Mouse (Mus musculus): ENCODE data around the gene Gatad2b. TPM values are rescaled to one million over a fixed set of nuclear protein-coding genes. Genes with fewer than 3 reads are reported as not detected.

Gene Gatad2b
- polyA plus RNA-seq, 1 experiment from 2014 or later = 10.8 TPM

- no peak overlapping the region; the same call in 1 of the 2 replicates for H3K4me3 ChIP-seq (replicated peaks)
- H3K9me3 ChIP-seq = no peaks in the 10 kb centered on the region
- no peaks in the 10 kb centered on the region for H3K27me3 ChIP-seq (replicated peaks)
- WGBS = 89% methylated on average over 20 of the region's 20 CpGs
- peak overlapping the region; percentile 70 for H3K4me2 ChIP-seq
- H3K9ac ChIP-seq = peak overlapping the region; percentile 25; the same call in 1 of the 2 replicates
- H3K27ac ChIP-seq = no peak overlapping the region
- ATAC-seq (ENCODE audit: insufficient read depth, low FRiP score, low read depth) = no peak
- H3K36me3 ChIP-seq = peaks cover 15% of the 10 kb centered on the region; the same call in 1 of the 2 replicates
- peaks cover 11% of the 10 kb centered on the region for H3K4me1 ChIP-seq
Measured at GRCm38 (mm10) chr3:90266901-90267775, 25.8 kb upstream of the Gatad2b start.

GRCm38 (mm10) chr3:90268190-90268589 is 24.8 kb upstream of the Gatad2b start:
- Histone ChIP-seq H3K9me3 (no peaks in the 10 kb centered on the region), H3K4me2 (no peak overlapping the region), H3K36me3 (peaks cover 6% of the 10 kb centered on the region; the same call in 1 of the 2 replicates), H3K27ac (no peak overlapping the region), H3K27me3 (replicated peaks) (no peaks in the 10 kb centered on the region), H3K9ac (no peak overlapping the region), H3K4me1 (peaks cover 11% of the 10 kb centered on the region), H3K4me3 (replicated peaks) (no peak overlapping the region)
- WGBS = 95% methylated on average over 11 of the region's 11 CpGs
- no peak for ATAC-seq (ENCODE audit: insufficient read depth, low FRiP score, low read depth)

- Histone ChIP-seq H3K4me3 (replicated peaks) (no peak overlapping the region), H3K9me3 (no peaks in the 10 kb centered on the region), H3K4me1 (peaks cover 11% of the 10 kb centered on the region), H3K4me2 (no peak overlapping the region), H3K27me3 (replicated peaks) (no peaks in the 10 kb centered on the region), H3K36me3 (no peaks in the 10 kb centered on the region), H3K27ac (no peak overlapping the region), H3K9ac (no peak overlapping the region)
- ATAC-seq (ENCODE audit: insufficient read depth, low FRiP score, low read depth) = no peak
- 91% methylated on average over 16 of the region's 16 CpGs for WGBS
Measured at GRCm38 (mm10) chr3:90268971-90269370, 24.0 kb upstream of the Gatad2b start.

DNA sequence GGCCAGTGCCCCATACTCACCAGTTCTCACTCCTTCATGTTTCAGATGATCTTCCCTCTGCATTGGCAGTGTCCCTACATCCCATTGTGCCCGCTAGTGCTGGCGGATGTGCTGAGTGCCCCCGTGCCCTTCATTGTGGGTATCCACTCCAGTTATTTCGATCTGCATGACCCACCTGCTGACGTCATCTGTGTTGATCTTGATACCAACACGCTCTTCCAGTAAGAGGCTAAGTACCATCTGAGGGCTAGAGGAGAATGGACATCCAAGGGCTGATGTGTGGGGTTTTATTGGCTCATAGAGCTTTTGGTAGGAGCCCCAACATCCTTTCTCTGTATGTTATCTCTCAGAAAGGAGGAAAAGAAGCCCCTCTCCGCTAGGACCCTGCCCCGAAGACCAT is 22.2 kb upstream of the Gatad2b start:
- no peak for ATAC-seq (ENCODE audit: insufficient read depth, low FRiP score, low read depth)
- Histone ChIP-seq H3K36me3 (0 out of 2 replicates have a peak, but pooled peaks cover 5% of the 10 kb centered on the region), H3K4me1 (peaks cover 11% of the 10 kb centered on the region), H3K4me2 (no peak overlapping the region), H3K27me3 (replicated peaks) (no peaks in the 10 kb centered on the region), H3K9me3 (no peaks in the 10 kb centered on the region), H3K27ac (no peak overlapping the region), H3K4me3 (replicated peaks) (no peak overlapping the region), H3K9ac (no peak overlapping the region)
- 89% methylated on average over 8 of the region's 8 CpGs for WGBS

- H3K9ac ChIP-seq = no peak overlapping the region
- ATAC-seq (ENCODE audit: insufficient read depth, low FRiP score, low read depth) = no peak
- WGBS = 64% methylated on average over 9 of the region's 9 CpGs
- no peak overlapping the region for H3K27ac ChIP-seq
- H3K36me3 ChIP-seq = 0 out of 2 replicates have a peak, but pooled peaks cover 5% of the 10 kb centered on the region
- no peaks in the 10 kb centered on the region for H3K9me3 ChIP-seq
- H3K4me1 ChIP-seq = no peaks in the 10 kb centered on the region
- no peak overlapping the region for H3K4me2 ChIP-seq
- H3K27me3 ChIP-seq (replicated peaks) = no peaks in the 10 kb centered on the region
- H3K4me3 ChIP-seq (replicated peaks) = no peak overlapping the region
Measured at GRCm38 (mm10) chr3:90272170-90272569, 20.8 kb upstream of the Gatad2b start.

GRCm38 (mm10) chr3:90273855-90274254 is 19.1 kb upstream of the Gatad2b start:
- Histone ChIP-seq H3K9ac (no peak overlapping the region), H3K27ac (no peak overlapping the region), H3K9me3 (no peaks in the 10 kb centered on the region), H3K4me3 (replicated peaks) (no peak overlapping the region), H3K27me3 (replicated peaks) (no peaks in the 10 kb centered on the region), H3K4me1 (no peaks in the 10 kb centered on the region), H3K36me3 (0 out of 2 replicates have a peak, but pooled peaks cover 5% of the 10 kb centered on the region), H3K4me2 (no peak overlapping the region)
- 94% methylated on average over 22 of the region's 22 CpGs for WGBS
- ATAC-seq (ENCODE audit: insufficient read depth, low FRiP score, low read depth) = no peak; the same call in 1 of the 2 replicates

GRCm38 (mm10) chr3:90275286-90275685 is 17.7 kb upstream of the Gatad2b start:
- H3K36me3 ChIP-seq = peaks cover 13% of the 10 kb centered on the region; the same call in 1 of the 2 replicates

DNA sequence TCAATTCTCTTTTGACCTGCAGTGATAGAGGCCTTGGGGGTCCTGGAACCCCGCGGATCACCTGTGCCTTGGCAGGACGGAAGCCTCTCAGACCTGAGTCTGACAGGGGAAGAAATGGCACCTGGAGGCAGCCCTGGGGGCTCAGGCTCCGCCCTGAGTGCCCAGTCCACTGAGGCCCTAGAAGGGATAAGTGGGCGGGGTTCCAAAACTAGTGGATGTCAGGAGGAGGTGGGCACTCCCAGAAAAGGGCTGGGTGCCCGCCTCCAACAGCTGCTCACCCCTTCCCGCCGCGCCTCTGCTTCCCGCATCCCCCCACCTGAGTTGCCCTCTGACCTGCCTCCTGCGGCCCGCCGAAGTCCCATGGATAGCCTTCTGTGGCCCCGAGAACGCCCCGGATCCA is 16.1 kb upstream of the Gatad2b start:
- Histone ChIP-seq H3K4me3 (replicated peaks) (no peak overlapping the region), H3K4me1 (no peaks in the 10 kb centered on the region), H3K9ac (no peak overlapping the region), H3K27ac (no peak overlapping the region), H3K9me3 (no peaks in the 10 kb centered on the region), H3K4me2 (no peak overlapping the region), H3K27me3 (replicated peaks) (no peaks in the 10 kb centered on the region), H3K36me3 (peaks cover 13% of the 10 kb centered on the region; the same call in 1 of the 2 replicates)
- ATAC-seq (ENCODE audit: insufficient read depth, low FRiP score, low read depth) = no peak
- 53% methylated on average over 16 of the region's 16 CpGs for WGBS

More at GRCm38 (mm10) chr3:90275286-90275685, 17.7 kb upstream of the Gatad2b start:
- no peaks in the 10 kb centered on the region for H3K27me3 ChIP-seq (replicated peaks)
- H3K4me3 ChIP-seq (replicated peaks) = no peak overlapping the region
- no peaks in the 10 kb centered on the region for H3K9me3 ChIP-seq
- WGBS = 85% methylated on average over 11 of the region's 11 CpGs
- H3K27ac ChIP-seq = no peak overlapping the region
- no peak for ATAC-seq (ENCODE audit: insufficient read depth, low FRiP score, low read depth)
- no peak overlapping the region for H3K9ac ChIP-seq
- no peaks in the 10 kb centered on the region for H3K4me1 ChIP-seq
- H3K4me2 ChIP-seq = no peak overlapping the region

- Histone ChIP-seq H3K27me3 (replicated peaks) (no peaks in the 10 kb centered on the region), H3K4me1 (no peaks in the 10 kb centered on the region), H3K9me3 (no peaks in the 10 kb centered on the region), H3K4me3 (replicated peaks) (no peak overlapping the region), H3K27ac (no peak overlapping the region), H3K9ac (no peak overlapping the region), H3K4me2 (no peak overlapping the region), H3K36me3 (peaks cover 13% of the 10 kb centered on the region; the same call in 1 of the 2 replicates)
- 91% methylated on average over 9 of the region's 9 CpGs for WGBS
- ATAC-seq (ENCODE audit: insufficient read depth, low FRiP score, low read depth) = no peak
Measured at GRCm38 (mm10) chr3:90277793-90278192, 15.2 kb upstream of the Gatad2b start.

DNA sequence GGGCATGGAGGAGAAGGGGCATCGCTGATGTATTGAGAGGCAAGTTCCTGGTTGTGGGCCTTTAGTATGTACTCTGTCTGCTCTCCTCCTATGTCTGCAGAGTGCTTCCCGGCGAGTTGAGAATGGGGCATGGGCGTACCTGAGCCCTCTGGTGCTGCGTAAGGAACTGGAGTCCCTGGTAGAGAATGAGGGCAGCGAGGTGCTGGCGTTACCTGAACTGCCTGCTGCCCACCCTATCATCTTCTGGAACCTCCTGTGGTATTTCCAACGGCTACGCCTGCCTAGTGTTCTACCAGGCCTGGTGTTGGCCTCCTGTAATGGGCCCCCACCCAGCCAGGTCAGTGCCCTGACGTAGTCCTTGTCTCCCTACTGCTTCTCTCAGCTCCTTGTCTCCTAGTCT is 14.8 kb upstream of the Gatad2b start:
- no peak overlapping the region for H3K27ac ChIP-seq
- H3K9me3 ChIP-seq = no peaks in the 10 kb centered on the region
- no peaks in the 10 kb centered on the region for H3K4me1 ChIP-seq
- H3K9ac ChIP-seq = no peak overlapping the region
- ATAC-seq (ENCODE audit: insufficient read depth, low FRiP score, low read depth) = no peak
- WGBS = 93% methylated on average over 10 of the region's 10 CpGs
- no peak overlapping the region for H3K4me2 ChIP-seq
- no peak overlapping the region for H3K4me3 ChIP-seq (replicated peaks)
- H3K36me3 ChIP-seq = peaks cover 13% of the 10 kb centered on the region; the same call in 1 of the 2 replicates
- no peaks in the 10 kb centered on the region for H3K27me3 ChIP-seq (replicated peaks)

DNA sequence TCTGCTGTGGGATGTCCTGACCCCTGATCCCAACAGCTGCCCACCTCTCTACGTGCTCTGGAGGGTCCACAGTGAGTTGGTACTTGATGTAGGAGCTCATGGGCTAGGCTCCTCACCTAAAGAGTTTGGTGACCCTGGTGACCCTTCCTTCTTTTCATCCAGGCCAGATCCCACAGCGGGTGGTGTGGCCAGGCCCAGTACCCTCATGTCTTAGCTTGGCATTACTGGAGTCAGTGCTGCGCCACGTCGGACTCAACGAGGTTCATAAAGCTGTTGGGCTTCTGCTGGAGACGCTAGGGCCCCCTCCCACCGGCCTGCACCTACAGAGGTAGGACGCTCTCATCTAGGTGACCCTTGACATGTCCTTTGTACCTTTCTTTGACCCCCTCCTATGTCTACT is 13.8 kb upstream of the Gatad2b start:
- H3K9me3 ChIP-seq = no peaks in the 10 kb centered on the region
- no peaks in the 10 kb centered on the region for H3K27me3 ChIP-seq (replicated peaks)
- H3K27ac ChIP-seq = no peak overlapping the region
- no peaks in the 10 kb centered on the region for H3K4me1 ChIP-seq
- H3K4me3 ChIP-seq (replicated peaks) = no peak overlapping the region
- peaks cover 13% of the 10 kb centered on the region; the same call in 1 of the 2 replicates for H3K36me3 ChIP-seq
- H3K9ac ChIP-seq = no peak overlapping the region
- WGBS = 91% methylated on average over 9 of the region's 9 CpGs
- no peak overlapping the region for H3K4me2 ChIP-seq
- no peak for ATAC-seq (ENCODE audit: insufficient read depth, low FRiP score, low read depth)

DNA sequence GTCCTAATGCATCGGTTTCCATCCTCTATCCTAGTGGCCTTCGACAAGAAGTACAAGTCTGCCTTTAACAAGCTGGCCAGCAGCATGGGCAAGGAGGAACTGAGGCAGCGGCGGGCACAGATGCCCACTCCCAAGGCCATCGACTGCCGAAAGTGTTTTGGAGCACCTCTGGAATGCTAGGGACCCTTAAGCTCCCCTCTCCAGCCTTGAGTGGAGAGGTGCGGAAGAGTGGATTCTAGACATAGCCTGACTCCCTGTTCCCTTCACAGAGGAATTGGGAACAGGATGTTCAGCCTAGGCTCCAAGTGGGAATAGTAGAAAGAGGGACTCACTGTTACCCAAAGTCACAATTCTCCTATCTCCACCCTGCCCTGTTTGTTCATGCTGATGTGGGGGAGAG is 13.2 kb upstream of the Gatad2b start:
- H3K27me3 ChIP-seq (replicated peaks) = no peaks in the 10 kb centered on the region
- H3K4me2 ChIP-seq = no peak overlapping the region
- no peak overlapping the region for H3K4me3 ChIP-seq (replicated peaks)
- H3K36me3 ChIP-seq = peaks cover 13% of the 10 kb centered on the region; the same call in 1 of the 2 replicates
- ATAC-seq (ENCODE audit: insufficient read depth, low FRiP score, low read depth) = no peak
- H3K27ac ChIP-seq = no peak overlapping the region
- no peaks in the 10 kb centered on the region for H3K9me3 ChIP-seq
- 92% methylated on average over 7 of the region's 7 CpGs for WGBS
- no peaks in the 10 kb centered on the region for H3K4me1 ChIP-seq
- no peak overlapping the region for H3K9ac ChIP-seq
